Mouse (Mus musculus) T-helper 2 cell (primary cell): ENCODE measurements around the gene Bbs5.
"Not testable (repeated sequence)": the region's sequence is repeated elsewhere in the genome, so short reads cannot be mapped to it uniquely, and the experiment has no call there.

ENCODE experiments used
- in situ Hi-C: fragments of 300-600 bp; cut with MboI, MseI; formaldehyde crosslinking; loops from one replicate; pipeline ENCODE4 v1.15.1; 2025; ENCODE audit warnings: high pct_unique_total_duplicates

Bbs5 gene

GRCm38 (mm10) chr2:69646726-69647490, at the start of gene Bbs5:
Gene Bbs5 (plus strand): TSS chr2:69647171.
- in situ Hi-C loops: no loop called here

GRCm38 (mm10) chr2:69603726-69604393, 43.1 kb upstream of the Bbs5 start:
- in situ Hi-C loops: no loop called here

GRCm38 (mm10) chr2:69606621-69607020, 40.4 kb upstream of the Bbs5 start:
- in situ Hi-C loops: no loop called here

- in situ Hi-C loops: no loop called here
Measured at GRCm38 (mm10) chr2:69612237-69612636, 34.7 kb upstream of the Bbs5 start.

GRCm38 (mm10) chr2:69612716-69613115, 34.3 kb upstream of the Bbs5 start:
- in situ Hi-C loops: no loop called here

GRCm38 (mm10) chr2:69613237-69613636, 33.7 kb upstream of the Bbs5 start:
- in situ Hi-C loops: no loop called here

- in situ Hi-C loops: no loop called here
Measured at GRCm38 (mm10) chr2:69618336-69618735, 28.6 kb upstream of the Bbs5 start.

GRCm38 (mm10) chr2:69619286-69619685, 27.7 kb upstream of the Bbs5 start:
- in situ Hi-C loops: no loop called here

- in situ Hi-C loops: no loop called here
Measured at GRCm38 (mm10) chr2:69629215-69629614, 17.8 kb upstream of the Bbs5 start.

- in situ Hi-C loops: no loop called here
Measured at GRCm38 (mm10) chr2:69629914-69630313, 17.1 kb upstream of the Bbs5 start.

GRCm38 (mm10) chr2:69630792-69631191, 16.2 kb upstream of the Bbs5 start:
- in situ Hi-C loops: no loop called here

- in situ Hi-C loops: no loop called here
Measured at GRCm38 (mm10) chr2:69631449-69631848, 15.5 kb upstream of the Bbs5 start.

GRCm38 (mm10) chr2:69635064-69635701, 11.8 kb upstream of the Bbs5 start:
- in situ Hi-C loops: no loop called here

GRCm38 (mm10) chr2:69635807-69636206, 11.2 kb upstream of the Bbs5 start:
- in situ Hi-C loops: no loop called here

GRCm38 (mm10) chr2:69637989-69638388, 9.0 kb upstream of the Bbs5 start:
- in situ Hi-C loops: not testable (repeated sequence)

GRCm38 (mm10) chr2:69640100-69640499, 6.9 kb upstream of the Bbs5 start:
- in situ Hi-C loops: no loop called here

GRCm38 (mm10) chr2:69644968-69645617, 1.9 kb upstream of the Bbs5 start:
- in situ Hi-C loops: no loop called here

GRCm38 (mm10) chr2:69649716-69650115, 2.7 kb downstream of the Bbs5 start:
- in situ Hi-C loops: no loop called here

GRCm38 (mm10) chr2:69659326-69659725, 12.4 kb downstream of the Bbs5 start:
- in situ Hi-C loops: no loop called here

GRCm38 (mm10) chr2:69663827-69664476, 17.0 kb downstream of the Bbs5 start:
- in situ Hi-C loops: no loop called here

GRCm38 (mm10) chr2:69667656-69668055, 20.7 kb downstream of the Bbs5 start:
- in situ Hi-C loops: no loop called here

GRCm38 (mm10) chr2:69668414-69668813, 21.4 kb downstream of the Bbs5 start:
- in situ Hi-C loops: no loop called here
